Mouse (Mus musculus): ENCODE data around the gene Plekhg5.
"Not testable (repeated sequence)": the region's sequence is repeated elsewhere in the genome, so short reads cannot be mapped to it uniquely, and the experiment has no call there.

Gene Plekhg5

GRCm38 (mm10) chr4:152072121-152072601 is at the start of gene Plekhg5:
Plekhg5 (plus strand) TSS chr4:152072498.
- in situ Hi-C loops (cut with MboI, MseI): loop anchor here (25.0 kb wide), 1 partner anchor 815 kb away; no protein-coding TSS in a partner anchor

- in situ Hi-C loops (cut with MboI, MseI): no loop called here
Observed at GRCm38 (mm10) chr4:152022506-152022905, 49.8 kb upstream of the Plekhg5 start.

GRCm38 (mm10) chr4:152024525-152024924 is 47.8 kb upstream of the Plekhg5 start:
- in situ Hi-C loops (cut with MboI, MseI): no loop called here

GRCm38 (mm10) chr4:152026751-152027508 is 45.4 kb upstream of the Plekhg5 start:
- in situ Hi-C loops (cut with MboI, MseI): no loop called here

GRCm38 (mm10) chr4:152027524-152027923 is 44.8 kb upstream of the Plekhg5 start, which contains the start of gene Zbtb48:
Zbtb48 (minus strand) TSS chr4:152027671.
- in situ Hi-C loops (cut with MboI, MseI): no loop called here

GRCm38 (mm10) chr4:152028456-152028855 is 43.8 kb upstream of the Plekhg5 start:
- in situ Hi-C loops (cut with MboI, MseI): no loop called here

- in situ Hi-C loops (cut with MboI, MseI): no loop called here
Observed at GRCm38 (mm10) chr4:152029087-152029486, 43.2 kb upstream of the Plekhg5 start.

GRCm38 (mm10) chr4:152029997-152030396 is 42.3 kb upstream of the Plekhg5 start:
- in situ Hi-C loops (cut with MboI, MseI): no loop called here

- in situ Hi-C loops (cut with MboI, MseI): no loop called here
Observed at GRCm38 (mm10) chr4:152032922-152033321, 39.4 kb upstream of the Plekhg5 start.

- in situ Hi-C loops (cut with MboI, MseI): not testable (repeated sequence)
Observed at GRCm38 (mm10) chr4:152036464-152036863, 35.8 kb upstream of the Plekhg5 start.

GRCm38 (mm10) chr4:152038225-152038984 is 33.9 kb upstream of the Plekhg5 start, which contains the start of gene Tas1r1:
Tas1r1 (minus strand) TSS chr4:152038568.
- in situ Hi-C loops (cut with MboI, MseI): no loop called here

- in situ Hi-C loops (cut with MboI, MseI): no loop called here
Observed at GRCm38 (mm10) chr4:152038985-152039830, 33.1 kb upstream of the Plekhg5 start, which contains the start of gene Nol9. Nol9 (plus strand) TSS chr4:152039321.

- in situ Hi-C loops (cut with MboI, MseI): no loop called here
Observed at GRCm38 (mm10) chr4:152039831-152040310, 32.4 kb upstream of the Plekhg5 start.

GRCm38 (mm10) chr4:152041924-152042641 is 30.2 kb upstream of the Plekhg5 start:
- in situ Hi-C loops (cut with MboI, MseI): no loop called here

- in situ Hi-C loops (cut with MboI, MseI): no loop called here
Observed at GRCm38 (mm10) chr4:152043171-152043570, 29.1 kb upstream of the Plekhg5 start.

GRCm38 (mm10) chr4:152044609-152045008 is 27.7 kb upstream of the Plekhg5 start:
- in situ Hi-C loops (cut with MboI, MseI): no loop called here

GRCm38 (mm10) chr4:152062390-152063110 is 9.7 kb upstream of the Plekhg5 start:
- in situ Hi-C loops (cut with MboI, MseI): loop anchor here (25.0 kb wide), 1 partner anchor 825 kb away; no protein-coding TSS in a partner anchor

- in situ Hi-C loops (cut with MboI, MseI): loop anchor here (25.0 kb wide), 1 partner anchor 820 kb away; no protein-coding TSS in a partner anchor
Observed at GRCm38 (mm10) chr4:152067280-152067679, 5.0 kb upstream of the Plekhg5 start.

GRCm38 (mm10) chr4:152068166-152068724 is 4.1 kb upstream of the Plekhg5 start:
- in situ Hi-C loops (cut with MboI, MseI): loop anchor here (25.0 kb wide), 1 partner anchor 819 kb away; no protein-coding TSS in a partner anchor

Data from T-helper 2 cell (primary cell).